Mouse (Mus musculus) heart, adult 2 months (tissue): ENCODE results near the gene Mef2d. TPM values are rescaled to one million over a fixed set of nuclear protein-coding genes. Genes with fewer than 3 reads are reported as not detected.

ENCODE experiments used
- DNase-seq, 2 experiments: peaks; one replicate each; pipeline ENCODE4 v3.0.0; 2021
- H3K27ac ChIP-seq: fragments of 200-600 bp; 2 replicates; pipeline ENCODE4 v1.8.1; 2022
- H3K27me3 ChIP-seq: fragments of 200-500 bp; 2 replicates; pipeline ENCODE4 v1.6.1; 2012; ENCODE audit warnings: mild to moderate bottlenecking, low read length, inconsistent platforms, mixed read lengths; ENCODE audit not compliant: control insufficient read depth, insufficient read depth
- H3K36me3 ChIP-seq: fragments of 200-500 bp; 2 replicates; pipeline ENCODE4 v1.6.1; 2012; ENCODE audit warnings: low read length, inconsistent platforms; ENCODE audit not compliant: control insufficient read depth, insufficient read depth
- H3K4me1 ChIP-seq: fragments of 200-500 bp; 2 replicates; pipeline ENCODE4 v1.6.1; 2011; ENCODE audit warnings: low read length; ENCODE audit not compliant: control insufficient read depth, insufficient read depth
- H3K4me3 ChIP-seq: fragments of 200-600 bp; 2 replicates; pipeline ENCODE4 v1.8.1; 2022
- H3K79me2 ChIP-seq: fragments of 200-500 bp; replicated peaks from 2 replicates; pipeline ENCODE4 v1.6.1; 2012; ENCODE audit warnings: mild to moderate bottlenecking, inconsistent platforms, low read length, moderate library complexity, mixed read lengths; ENCODE audit not compliant: control insufficient read depth, insufficient read depth
- H3K9ac ChIP-seq: fragments of 200-500 bp; 2 replicates; pipeline ENCODE4 v1.6.1; 2012; ENCODE audit warnings: low read depth, mild to moderate bottlenecking, control low read depth, inconsistent platforms, low read length, mixed read lengths
- CTCF ChIP-seq: fragments of 200-600 bp; IDR thresholded peaks from 2 replicates; pipeline ENCODE4 v1.8.1; 2022; ENCODE audit warnings: antibody characterized with exemption, mild to moderate bottlenecking, moderate library complexity
- EP300 ChIP-seq: fragments of 200-500 bp; IDR thresholded peaks from 2 replicates; pipeline ENCODE4 v1.6.1; 2011; ENCODE audit warnings: low read depth, low read length, control low read depth; ENCODE audit not compliant: insufficient read depth
- POLR2A ChIP-seq: fragments of 200-500 bp; IDR thresholded peaks from 2 replicates; pipeline ENCODE4 v1.6.1; 2011; ENCODE audit warnings: mild to moderate bottlenecking, low read depth, low read length, control low read depth; ENCODE audit not compliant: insufficient read depth
- WGBS: fragments of 180-500 bp; shearing (Covaris S2); methylation state at CpG from one replicate; pipeline ENCODE4 v1.1.7; 2018; 5-methylcytosine and 5-hydroxymethylcytosine counted together
- intact Hi-C: fragments of 180-260 bp; cut with DNase I; formaldehyde crosslinking; loops from one replicate; pipeline ENCODE4 v1.15.1; 2025
- polyA plus RNA-seq: library from polyadenylated mRNA; depleted of rRNA; stranded (reverse); fragments of >200 nt; gene quantifications from 2 replicates; pipeline ENCODE4 v1.2.3, GENCODE M21; 2012
- total RNA-seq, 2 experiments: library from RNA; stranded (reverse); gene quantifications; 2 replicates each; pipeline ENCODE4 v1.2.3; 2021

The Mef2d gene
- total and polyA plus RNA-seq, 3 experiments = 118 to 129 (median 119) TPM

DNA sequence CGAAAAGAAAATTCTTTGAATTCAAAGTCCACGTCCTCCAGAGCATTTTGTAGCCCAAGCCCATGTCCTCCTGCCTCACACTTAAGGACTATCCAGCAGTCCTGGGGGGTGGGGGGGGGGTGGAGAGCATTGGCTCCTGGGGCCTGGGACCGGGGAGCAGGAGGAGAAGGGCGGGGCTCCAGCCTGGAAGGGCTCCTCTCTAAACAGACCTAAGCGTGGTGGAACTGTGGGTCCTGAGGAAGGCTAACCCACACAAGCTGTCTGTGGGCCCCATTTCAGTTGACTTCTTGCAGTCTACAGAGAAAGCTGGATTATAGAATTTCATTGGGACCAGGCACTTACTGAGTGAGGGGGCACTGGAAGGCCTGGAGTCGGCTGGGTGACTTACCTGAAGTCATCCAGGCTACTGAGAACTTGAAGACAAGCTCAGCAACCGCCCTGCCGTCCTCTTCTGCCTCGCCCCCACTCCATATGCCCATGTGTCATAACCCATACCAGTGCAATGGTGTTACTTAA, 56.4 kb downstream of the Mef2d start:
- intact Hi-C loops = no loop called here
- Histone ChIP-seq H3K4me1 (no peaks in the 10 kb centered on the region), H3K27ac (no peak overlapping the region), H3K27me3 (peaks cover 31% of the 10 kb centered on the region), H3K79me2 (no peaks in the 10 kb centered on the region), H3K4me3 (no peak overlapping the region), H3K9ac (no peak overlapping the region), H3K36me3 (no peaks in the 10 kb centered on the region)
- no peak for DNase-seq
- 19% methylated on average over 9 of the region's 9 CpGs for WGBS
- TF ChIP-seq POLR2A (no peak), EP300 (no peak), CTCF (no peak)

- Histone ChIP-seq H3K4me3 (no peak overlapping the region), H3K27me3 (peaks cover 31% of the 10 kb centered on the region), H3K36me3 (no peaks in the 10 kb centered on the region), H3K79me2 (no peaks in the 10 kb centered on the region), H3K4me1 (no peaks in the 10 kb centered on the region), H3K27ac (no peak overlapping the region), H3K9ac (no peak overlapping the region)
- intact Hi-C loops = no loop called here
- no peak for DNase-seq
- no peak for TF ChIP-seq POLR2A
- no peak for TF ChIP-seq CTCF
- no peak for TF ChIP-seq EP300
- 43% methylated on average over 2 of the region's 2 CpGs for WGBS
Observed at GRCm38 (mm10) chr3:88199541-88200110, 57.5 kb downstream of the Mef2d start.

DNA sequence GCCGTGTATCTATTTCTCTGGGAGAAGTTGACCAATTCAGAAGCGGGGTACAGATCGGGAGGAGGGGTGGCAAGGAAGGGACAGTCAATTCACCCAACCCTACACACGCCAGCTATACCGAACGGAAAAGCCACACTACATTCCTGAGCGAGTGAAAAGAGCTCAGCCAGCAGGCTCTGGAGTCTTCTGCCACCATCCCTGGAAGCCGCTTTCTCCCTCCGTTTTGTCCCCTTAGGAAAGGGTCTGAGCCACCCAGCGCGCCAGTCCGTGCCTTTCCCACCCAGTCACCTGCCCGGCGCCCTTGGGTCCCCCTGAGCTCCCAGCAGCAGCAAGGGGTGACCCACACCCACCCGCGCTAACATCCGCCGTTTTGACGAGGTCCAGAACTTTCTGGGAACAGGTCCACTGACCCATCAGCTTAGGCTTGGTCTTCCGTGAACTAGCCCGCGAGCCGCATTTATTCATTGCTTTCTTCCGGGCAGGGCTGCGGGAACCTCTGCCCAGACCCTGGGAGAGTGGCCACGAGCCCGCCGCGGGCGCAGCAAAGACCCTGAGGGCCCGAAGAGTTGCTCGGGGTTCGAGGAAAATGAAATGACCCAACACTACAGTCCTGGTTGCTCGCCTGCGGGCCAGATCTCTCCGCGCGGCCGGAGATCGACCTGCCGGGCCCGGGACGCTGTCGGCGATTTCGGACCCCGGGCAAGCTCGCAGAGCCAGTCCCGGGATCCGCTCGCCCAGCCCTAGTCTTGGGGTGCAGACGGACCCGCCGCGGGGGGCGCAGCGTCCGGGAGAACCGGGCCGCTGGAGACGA, 58.2 kb downstream of the Mef2d start:
- Histone ChIP-seq H3K9ac (0 out of 2 replicates have a peak overlapping the region, but pooled peaks have one; percentile 10), H3K4me3 (peak overlapping the region; percentile 25), H3K36me3 (no peaks in the 10 kb centered on the region), H3K4me1 (no peaks in the 10 kb centered on the region), H3K27ac (no peak overlapping the region), H3K27me3 (peaks cover 32% of the 10 kb centered on the region), H3K79me2 (no peaks in the 10 kb centered on the region)
- no peak for TF ChIP-seq EP300
- no peak for TF ChIP-seq POLR2A
- no peak for TF ChIP-seq CTCF
- peak; percentile 27 to 43 for DNase-seq
- intact Hi-C loops = no loop called here
- 2% methylated on average over 61 of the region's 61 CpGs for WGBS

DNA sequence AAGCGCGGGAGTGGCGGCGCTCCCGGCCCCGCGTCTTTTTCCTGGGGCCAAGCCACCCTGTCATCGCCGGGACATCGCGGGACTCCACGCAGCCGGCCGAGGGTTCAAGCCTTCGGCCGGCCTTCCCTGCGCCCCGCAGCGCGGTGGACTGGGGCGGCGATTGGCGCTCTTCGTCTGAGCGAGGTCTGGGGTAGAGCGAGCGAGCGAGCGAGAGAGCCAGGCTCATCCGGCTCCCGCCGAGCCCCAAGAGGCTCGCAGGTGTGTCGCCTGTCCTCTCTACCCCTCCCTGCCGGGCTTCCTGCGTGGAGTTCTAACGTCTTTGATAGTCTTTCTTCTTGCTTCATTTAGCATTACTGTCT, 58.8 kb downstream of the Mef2d start:
- Histone ChIP-seq H3K27ac (no peak overlapping the region), H3K9ac (0 out of 2 replicates have a peak overlapping the region, but pooled peaks have one; percentile 10), H3K4me1 (no peaks in the 10 kb centered on the region), H3K36me3 (no peaks in the 10 kb centered on the region), H3K27me3 (peaks cover 35% of the 10 kb centered on the region), H3K79me2 (no peaks in the 10 kb centered on the region), H3K4me3 (peak overlapping the region; percentile 25)
- no peak for DNase-seq
- no peak for TF ChIP-seq POLR2A
- no peak for TF ChIP-seq EP300
- TF ChIP-seq CTCF = no peak
- intact Hi-C loops = no loop called here
- 2% methylated on average over 37 of the region's 37 CpGs for WGBS

DNA sequence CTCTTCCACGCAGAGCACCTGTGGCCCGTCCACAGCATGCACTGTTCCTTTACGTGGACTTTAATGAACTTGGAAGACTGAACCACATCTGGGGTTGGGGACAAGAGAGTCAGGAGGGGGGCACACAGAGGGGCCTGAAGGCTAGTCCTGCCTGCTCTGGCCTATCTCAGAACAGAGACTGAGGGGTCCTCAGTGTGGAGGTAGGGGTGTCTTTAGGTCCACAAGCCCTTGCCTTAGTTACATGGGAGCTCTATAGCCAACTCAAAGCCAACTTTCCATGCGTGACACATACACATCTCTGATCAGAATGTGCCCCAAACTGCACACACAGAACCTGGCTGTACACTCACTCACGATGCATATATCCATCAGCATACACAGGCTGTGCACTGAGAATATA, 59.5 kb downstream of the Mef2d start:
- TF ChIP-seq CTCF (no peak), POLR2A (no peak), EP300 (no peak)
- H3K36me3 ChIP-seq = no peaks in the 10 kb centered on the region
- H3K27me3 ChIP-seq = peaks cover 40% of the 10 kb centered on the region

GRCm38 (mm10) chr3:88202986-88203385, 60.8 kb downstream of the Mef2d start:
- no peak for TF ChIP-seq EP300
- no peak for TF ChIP-seq CTCF
- TF ChIP-seq POLR2A = no peak
- intact Hi-C loops = no loop called here

More for the DNA sequence above, 59.5 kb downstream of the Mef2d start:
- H3K4me3 ChIP-seq = no peak overlapping the region
- intact Hi-C loops = no loop called here
- no peak overlapping the region for H3K27ac ChIP-seq
- H3K4me1 ChIP-seq = no peaks in the 10 kb centered on the region
- 23% methylated on average over 5 of the region's 5 CpGs for WGBS
- DNase-seq = no peak
- no peaks in the 10 kb centered on the region for H3K79me2 ChIP-seq
- no peak overlapping the region for H3K9ac ChIP-seq

More at GRCm38 (mm10) chr3:88202986-88203385, 60.8 kb downstream of the Mef2d start:
- Histone ChIP-seq H3K36me3 (no peaks in the 10 kb centered on the region), H3K79me2 (no peaks in the 10 kb centered on the region), H3K4me3 (no peak overlapping the region), H3K27ac (no peak overlapping the region), H3K9ac (no peak overlapping the region), H3K27me3 (peaks cover 46% of the 10 kb centered on the region), H3K4me1 (no peaks in the 10 kb centered on the region)
- 7% methylated on average over 6 of the region's 6 CpGs for WGBS
- no peak for DNase-seq
